Mouse (Mus musculus) T-cell, adult 66 days (primary cell): ENCODE measurements around the gene Slc9c1. TPM values are rescaled to one million over a fixed set of nuclear protein-coding genes. Genes with fewer than 3 reads are reported as not detected.

Experiments used
- total RNA-seq, 2 experiments: library from RNA; stranded (reverse); gene quantifications; 3 replicates in 1 of 2; 4 replicates in 1 of 2; pipeline ENCODE4 v1.2.4; 2023

Gene Slc9c1
- total RNA-seq: not detected

GRCm38 (mm10) chr16:45535009-45535408 lies at the start of gene Slc9c1:
TSS of gene Slc9c1 (plus strand) at chr16:45535309.

GRCm38 (mm10) chr16:45492927-45493326 lies 42.2 kb upstream of the Slc9c1 start, which contains the start of gene Gm609:
TSS of gene Gm609 (minus strand) at chr16:45492969.

GRCm38 (mm10) chr16:45531950-45532349 lies 3.2 kb upstream of the Slc9c1 start, which contains the start of gene Gm17783:
TSS of gene Gm17783 (minus strand) at chr16:45532050.

GRCm38 (mm10) chr16:45610267-45610666 lies 75.2 kb downstream of the Slc9c1 start, which contains the start of gene Gcsam:
TSS of gene Gcsam (plus strand) at chr16:45610380.

GRCm38 (mm10) chr16:45653934-45654332 lies 118.8 kb downstream of the Slc9c1 start, which contains the start of gene BC016579:
TSS of gene BC016579 (minus strand) at chr16:45654068.

Other genes starting within 250 kb of the Slc9c1 start
- gene Cd200, start 126.3 kb upstream of the Slc9c1 start, total RNA-seq: 10 to 100 TPM; 15.8 to 19.1 TPM
- gene Gm609, start 42.3 kb upstream of the Slc9c1 start, total RNA-seq: not detected
- gene Gm17783, start 3.3 kb upstream of the Slc9c1 start, total RNA-seq: not detected
- under 1 TPM in 1 of 2 experiments, not detected in 1; 0.20 TPM for gene Gcsam, start 75.1 kb downstream of the Slc9c1 start, total RNA-seq
- not detected for gene BC016579, start 118.8 kb downstream of the Slc9c1 start, total RNA-seq
- gene Tmprss7, start 158.3 kb downstream of the Slc9c1 start, total RNA-seq: not detected
- gene Tagln3, start 189.3 kb downstream of the Slc9c1 start, total RNA-seq: not detected
- gene Abhd10, start 207.6 kb downstream of the Slc9c1 start, total RNA-seq: 10 to 100 TPM; 36.4 to 40.7 TPM